Mouse (Mus musculus) adrenal gland, adult 18-20 months (tissue): Measurements from ENCODE around the gene Rhox3a. TPM values are rescaled to one million over a fixed set of nuclear protein-coding genes. Genes with fewer than 3 reads are reported as not detected.
"Not testable (repeated sequence)": the region's sequence is repeated elsewhere in the genome, so short reads cannot be mapped to it uniquely, and the experiment has no call there.

Experiments used
- DNase-seq, 2 experiments: peaks; one replicate each; pipeline ENCODE4 v3.0.0; 2021 to 2022; ENCODE audit warnings: low spot score in 2 of 2
- long read RNA-seq, 2 experiments: library from polyadenylated mRNA; stranded (forward); transcript quantifications; one replicate each; pipeline ENCODE4 v2.0.0; 2021
- total RNA-seq, 2 experiments: library from RNA; stranded (reverse); gene quantifications; 1 replicate in 1 of 2; 2 replicates in 1 of 2; pipeline ENCODE4 v1.2.3; 2021

Rhox3a gene
- not detected for total RNA-seq
- long read RNA-seq, experiment 1: 0 reads
- long read RNA-seq, experiment 2: 0 reads

GRCm38 (mm10) chrX:37249619-37250018 is at the start of gene Rhox3a:
Gene Rhox3a, plus strand, starts transcription at chrX:37249919.
- DNase-seq: not testable (repeated sequence)

GRCm38 (mm10) chrX:37210941-37211340 is 38.8 kb upstream of the Rhox3a start, which contains the start of gene Gm9:
Gene Gm9, minus strand, starts transcription at chrX:37211041.
- no peak for DNase-seq

DNA sequence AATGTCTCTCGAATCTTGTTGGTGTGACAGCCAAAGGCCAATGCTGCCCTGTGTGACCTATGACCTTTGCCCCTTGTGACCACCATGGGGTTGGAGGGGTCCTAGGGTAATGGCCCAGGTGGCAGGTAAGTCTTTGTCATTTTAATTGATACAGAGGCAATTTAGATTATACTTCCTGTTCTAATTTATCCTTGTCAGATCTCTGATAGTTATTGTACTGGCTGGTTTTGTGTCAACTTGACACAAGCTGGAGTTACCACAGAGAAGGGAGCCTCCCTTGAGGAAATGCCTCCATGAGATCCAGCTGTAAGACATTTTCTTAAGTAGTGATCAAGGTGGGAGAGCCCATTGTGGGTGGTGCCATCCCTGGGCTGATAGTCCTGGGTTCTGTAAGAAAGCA is 27.6 kb upstream of the Rhox3a start, which contains the start of gene Rhox1:
Gene Rhox1, minus strand, starts transcription at position 101 of the 400 bp plus-strand sequence.
- not testable (repeated sequence) for DNase-seq

DNA sequence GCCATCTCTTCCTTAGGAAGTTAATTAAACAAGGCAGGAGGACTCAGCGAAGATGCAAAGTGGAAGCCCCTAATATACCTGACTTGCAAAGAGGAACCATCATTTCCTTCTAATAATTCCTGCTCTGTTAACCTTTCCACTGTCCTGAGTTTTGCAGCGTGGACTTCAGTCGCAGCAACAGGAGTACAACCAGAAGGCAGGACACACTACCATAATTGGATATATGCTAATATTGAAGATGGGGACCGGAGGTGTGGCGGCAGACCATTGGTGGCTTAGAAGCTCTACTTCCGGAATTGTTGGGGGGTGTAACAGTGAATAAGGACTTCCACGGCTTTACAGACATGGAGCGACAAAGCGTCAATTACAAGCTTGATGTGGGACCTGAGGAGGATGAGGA is 5.0 kb upstream of the Rhox3a start, which contains the start of gene Rhox2a:
Gene Rhox2a, plus strand, starts transcription at position 301 of the 400 bp plus-strand sequence.
- not testable (repeated sequence) for DNase-seq

DNA sequence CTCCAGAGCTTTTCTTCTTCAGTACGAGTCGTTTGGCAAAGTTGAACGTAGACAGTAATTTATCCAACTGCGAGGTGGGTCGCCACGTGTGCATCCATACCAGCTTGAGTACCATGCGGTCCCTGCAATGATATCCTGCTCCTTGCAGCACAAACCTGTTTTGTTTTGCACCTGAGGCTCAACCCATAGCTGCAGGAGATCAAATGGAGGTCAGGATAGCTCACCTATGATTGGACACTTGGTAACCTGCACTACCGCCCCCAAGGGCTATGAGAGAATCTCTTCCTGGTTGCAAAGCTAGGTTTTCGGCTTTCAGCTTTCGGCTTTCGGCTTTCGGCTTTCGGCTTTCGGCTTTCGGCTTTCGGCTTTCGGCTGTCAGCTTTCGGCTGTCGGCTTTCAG is 15.3 kb downstream of the Rhox3a start, which contains the start of gene Rhox4a:
Gene Rhox4a, plus strand, starts transcription at position 301 of the 400 bp plus-strand sequence.
- DNase-seq: not testable (repeated sequence)

Other genes starting within 250 kb of the Rhox3a start
- gene Sowahd, start 201.1 kb upstream of the Rhox3a start, total RNA-seq: 1 to 10 TPM in 1 of 2 experiments, under 1 TPM in 1; 0.27 to 2.7 TPM
- gene Rpl39, start 164.5 kb upstream of the Rhox3a start, total RNA-seq: 100 to 1,000 TPM; 573 to 575 TPM
- 10 to 100 TPM; 12.2 to 15.6 TPM for gene Upf3b, start 139.6 kb upstream of the Rhox3a start, total RNA-seq
- gene Nkap, start 123.1 kb upstream of the Rhox3a start, total RNA-seq: 10 to 100 TPM; 10.8 to 15.1 TPM
- gene Akap14, start 81.1 kb upstream of the Rhox3a start, total RNA-seq: not detected
- gene Ndufa1, start 58.8 kb upstream of the Rhox3a start, total RNA-seq: 100 to 1,000 TPM; 442 to 644 TPM
- 1 to 10 TPM; 3.0 to 3.5 TPM for gene Rnf113a1, start 58.7 kb upstream of the Rhox3a start, total RNA-seq
- not detected for gene Gm9, start 38.9 kb upstream of the Rhox3a start, total RNA-seq
- gene Rhox1, start 27.7 kb upstream of the Rhox3a start, total RNA-seq: not detected
- not detected for gene Rhox2a, start 4.9 kb upstream of the Rhox3a start, total RNA-seq
- not detected for gene Rhox4a, start 15.4 kb downstream of the Rhox3a start, total RNA-seq
- gene Rhox3a2, start 130.1 kb downstream of the Rhox3a start, total RNA-seq: not detected
- not detected for gene Rhox4a2, start 140.9 kb downstream of the Rhox3a start, total RNA-seq
- not detected for gene Rhox2b, start 162.1 kb downstream of the Rhox3a start, total RNA-seq
- gene Rhox4b, start 182.6 kb downstream of the Rhox3a start, total RNA-seq: not detected
- not detected for gene Rhox2c, start 203.8 kb downstream of the Rhox3a start, total RNA-seq
- not detected for gene Rhox3c, start 208.7 kb downstream of the Rhox3a start, total RNA-seq
- gene Rhox4c, start 230.4 kb downstream of the Rhox3a start, total RNA-seq: not detected
- not detected for gene Rhox2d, start 243.5 kb downstream of the Rhox3a start, total RNA-seq